Mouse (Mus musculus): ENCODE measurements around the gene Scgb2b11.
"Not testable (repeated sequence)": the region's sequence is repeated elsewhere in the genome, so short reads cannot be mapped to it uniquely, and the experiment has no call there.

The Scgb2b11 gene

DNA sequence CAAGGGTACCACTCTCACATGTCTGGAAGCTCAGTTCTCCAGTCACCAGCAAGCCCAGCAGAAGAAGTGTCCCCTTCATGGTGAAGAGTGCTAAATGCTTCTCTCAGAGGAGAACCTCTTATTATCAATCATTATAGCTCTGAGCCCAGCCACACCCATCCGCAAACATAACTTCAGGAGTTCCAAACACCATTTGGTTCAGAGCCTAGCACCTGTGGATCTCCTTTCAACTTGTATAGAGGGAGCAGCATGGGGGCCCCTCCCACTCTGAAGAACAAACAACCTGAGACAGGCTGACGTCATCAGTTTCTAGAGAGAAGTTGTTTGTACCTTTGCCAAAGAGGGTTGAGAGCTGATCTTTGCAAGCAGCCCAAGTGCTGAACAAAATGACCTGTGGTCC, at the start of gene Scgb2b11:
Scgb2b11 (minus strand) TSS at position 101 of the 400 bp plus-strand sequence.
- not testable (repeated sequence) for DNase-seq (ENCODE audit: low read depth, low spot score)

DNA sequence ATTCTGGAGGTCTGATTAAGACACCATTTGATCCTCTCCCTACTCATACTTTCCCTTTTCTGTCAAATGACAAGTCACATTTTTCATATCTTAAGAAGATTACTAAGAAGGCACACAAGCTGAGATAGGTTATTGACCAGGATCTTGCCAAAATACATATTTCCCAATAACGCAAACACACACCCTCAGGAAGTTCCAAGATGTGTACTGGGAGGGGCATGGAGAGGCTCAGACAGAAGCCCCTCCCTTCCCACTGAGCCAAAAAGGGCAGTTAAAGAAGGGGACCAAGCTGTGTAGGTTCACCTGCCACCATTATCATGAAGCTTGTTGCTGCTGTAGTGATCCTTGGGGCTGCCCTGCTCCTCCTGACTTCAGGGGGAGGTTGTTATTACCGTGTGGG, 11.6 kb upstream of the Scgb2b11 start, which contains the start of gene Scgb1b11:
Scgb1b11 (plus strand) TSS at position 301 of the 400 bp plus-strand sequence.
- not testable (repeated sequence) for DNase-seq (ENCODE audit: low read depth, low spot score)

Data from forelimb bud, embryonic 11.5 days (tissue).